Mouse (Mus musculus) frontal cortex, postnatal 14 days (tissue): ENCODE data around the gene Myl4.
A peak's percentile ranks its signal among the peaks of the same experiment; 100 is the strongest.
"Not testable (repeated sequence)": the region's sequence is repeated elsewhere in the genome, so short reads cannot be mapped to it uniquely, and the experiment has no call there.

Experiments
- DNase-seq, 2 experiments: peaks; one replicate each; pipeline ENCODE4 v3.0.0; 2022; ENCODE audit warnings: low spot score in 2 of 2

The Myl4 gene

GRCm38 (mm10) chr11:104571373-104571772, 20.9 kb downstream of the Myl4 start:
- not testable (repeated sequence) for DNase-seq

GRCm38 (mm10) chr11:104572091-104572490, 21.6 kb downstream of the Myl4 start:
- DNase-seq: no peak

GRCm38 (mm10) chr11:104572566-104572965, 22.1 kb downstream of the Myl4 start:
- no peak for DNase-seq

GRCm38 (mm10) chr11:104576772-104577612, 26.5 kb downstream of the Myl4 start:
- no peak for DNase-seq

GRCm38 (mm10) chr11:104578074-104578473, 27.6 kb downstream of the Myl4 start:
- no peak for DNase-seq

GRCm38 (mm10) chr11:104579084-104579483, 28.6 kb downstream of the Myl4 start:
- no peak for DNase-seq

- no peak for DNase-seq
These were observed 29.1 kb downstream of the Myl4 start for GRCm38 (mm10) chr11:104579575-104579974.

- no peak for DNase-seq
These were observed 29.6 kb downstream of the Myl4 start for GRCm38 (mm10) chr11:104580091-104580490.

- DNase-seq: no peak
These were observed 30.1 kb downstream of the Myl4 start for GRCm38 (mm10) chr11:104580606-104581005.

- DNase-seq: no peak
These were observed 31.2 kb downstream of the Myl4 start for GRCm38 (mm10) chr11:104581446-104582307.

GRCm38 (mm10) chr11:104582308-104582606, 31.8 kb downstream of the Myl4 start:
- no peak for DNase-seq

GRCm38 (mm10) chr11:104582630-104583364, 32.3 kb downstream of the Myl4 start:
- no peak for DNase-seq

GRCm38 (mm10) chr11:104585495-104585894, 35.0 kb downstream of the Myl4 start:
- no peak for DNase-seq

- DNase-seq: no peak
These were observed 37.4 kb downstream of the Myl4 start for GRCm38 (mm10) chr11:104587904-104588303.

GRCm38 (mm10) chr11:104588513-104588912, 38.0 kb downstream of the Myl4 start:
- DNase-seq: no peak

- DNase-seq: no peak
These were observed 39.1 kb downstream of the Myl4 start for GRCm38 (mm10) chr11:104589570-104589969.

GRCm38 (mm10) chr11:104590148-104590547, 39.7 kb downstream of the Myl4 start:
- peak; percentile 72 to 79 for DNase-seq

GRCm38 (mm10) chr11:104592066-104592835, 41.8 kb downstream of the Myl4 start:
- no peak for DNase-seq

GRCm38 (mm10) chr11:104596365-104596764, 45.9 kb downstream of the Myl4 start:
- DNase-seq: no peak

- no peak for DNase-seq
These were observed 48.9 kb downstream of the Myl4 start for GRCm38 (mm10) chr11:104599265-104599945.

GRCm38 (mm10) chr11:104600675-104601074, 50.2 kb downstream of the Myl4 start:
- no peak for DNase-seq
